33 mouse cellular contexts compared by ENCODE assay signal in genomic region chr4:88840058-88840457, GRCm38 (mm10). TPM values are rescaled to one million over a fixed set of nuclear protein-coding genes. Genes with fewer than 3 reads are reported as not detected.
"Had no signal": no experiment of that assay in that cellular context is flagged by ENCODE, and none has a peak within 500 bp of the region (broad histone marks: within the 10 kb centered on the region; RNA-seq: fewer than 3 reads in every experiment).

No protein-coding gene starts in this region.

- H3K9me3 ChIP-seq: kidney, embryonic 15.5 days; liver, embryonic 13.5 days; megakaryocyte, embryonic 14.5 days; midbrain, embryonic 10.5 days; midbrain, embryonic 13.5 days; neural tube, embryonic 13.5 days; stomach, embryonic 15.5 days had no signal

- DNase-seq: kidney, adult 11 months; kidney, adult 8-10 months; kidney, postnatal 10 days; kidney, postnatal 36 days; layer of hippocampus, postnatal 36 days; liver, embryonic 13.5 days; lung, adult 2 months; lung, postnatal 14 days; lung, postnatal 4 days; right cerebral cortex, postnatal 14 days; right cerebral cortex, postnatal 4 days; thymus, postnatal 36 days had no signal

- H3K36me3 ChIP-seq: kidney, embryonic 15.5 days; liver, embryonic 13.5 days; midbrain, embryonic 10.5 days; midbrain, embryonic 13.5 days; neural tube, embryonic 13.5 days; stomach, embryonic 15.5 days had no signal

- H3K4me3 ChIP-seq: kidney, embryonic 15.5 days; left cerebral cortex, adult 2 months; liver, embryonic 13.5 days; megakaryocyte, embryonic 14.5 days; midbrain, embryonic 10.5 days; midbrain, embryonic 13.5 days; myocyte; neural tube, embryonic 13.5 days; stomach, embryonic 15.5 days had no signal

- ATAC-seq: midbrain, embryonic 13.5 days; midbrain, embryonic 16.5 days had no signal

- H3K4me1 ChIP-seq: kidney, embryonic 15.5 days; liver, embryonic 13.5 days; midbrain, embryonic 10.5 days; midbrain, embryonic 13.5 days; neural tube, embryonic 13.5 days; stomach, embryonic 15.5 days had no signal

- H3K27ac ChIP-seq: kidney, embryonic 15.5 days; left cerebral cortex, adult 2 months; liver, embryonic 13.5 days; midbrain, embryonic 10.5 days; midbrain, embryonic 13.5 days; neural tube, embryonic 13.5 days; stomach, embryonic 15.5 days had no signal

- H3K9ac ChIP-seq: kidney, embryonic 15.5 days; liver, embryonic 13.5 days; midbrain, embryonic 13.5 days; neural tube, embryonic 13.5 days; stomach, embryonic 15.5 days had no signal

- H3K27me3 ChIP-seq: kidney, embryonic 15.5 days; liver, embryonic 13.5 days; midbrain, embryonic 13.5 days; neural tube, embryonic 13.5 days; stomach, embryonic 15.5 days had no signal

RNA-seq across cellular contexts. Expression of gene Ifna4, which starts 1.6 kb away (rescaled TPM):
- total RNA-seq: layer of hippocampus, adult 8-10 months; layer of hippocampus, postnatal 10 days; layer of hippocampus, postnatal 36 days; left cerebral cortex, adult 2 months; left cerebral cortex, postnatal 10 days; left cerebral cortex, postnatal 36 days; liver, adult 2 months; monocyte, adult 5-6 weeks; neutrophil, adult 5-6 weeks had no signal
- polyA plus RNA-seq: kidney, embryonic 15.5 days; limb, embryonic 11.5 days; limb, embryonic 14.5 days; liver, adult 2 months; liver, embryonic 13.5 days; liver, embryonic 16.5 days; lung, adult 2 months; lung, embryonic 16.5 days; midbrain, embryonic 10.5 days; midbrain, embryonic 13.5 days; midbrain, embryonic 16.5 days; myocyte; neural tube, embryonic 13.5 days; stomach, embryonic 15.5 days; thymus, postnatal 0 days had no signal

RNA-seq across cellular contexts. Expression of gene Ifna5, which starts 4.7 kb away (rescaled TPM):
- total RNA-seq: layer of hippocampus, adult 8-10 months; layer of hippocampus, postnatal 10 days; layer of hippocampus, postnatal 36 days; left cerebral cortex, adult 2 months; left cerebral cortex, postnatal 10 days; left cerebral cortex, postnatal 36 days; liver, adult 2 months; monocyte, adult 5-6 weeks; neutrophil, adult 5-6 weeks had no signal
- polyA plus RNA-seq: kidney, embryonic 15.5 days; limb, embryonic 11.5 days; limb, embryonic 14.5 days; liver, adult 2 months; liver, embryonic 13.5 days; liver, embryonic 16.5 days; lung, adult 2 months; lung, embryonic 16.5 days; midbrain, embryonic 10.5 days; midbrain, embryonic 13.5 days; midbrain, embryonic 16.5 days; myocyte; neural tube, embryonic 13.5 days; stomach, embryonic 15.5 days; thymus, postnatal 0 days had no signal

RNA-seq across cellular contexts. Expression of gene Ifna1, which starts 9.8 kb away (rescaled TPM):
- total RNA-seq: layer of hippocampus, adult 8-10 months; layer of hippocampus, postnatal 10 days; layer of hippocampus, postnatal 36 days; left cerebral cortex, adult 2 months; left cerebral cortex, postnatal 10 days; left cerebral cortex, postnatal 36 days; liver, adult 2 months; monocyte, adult 5-6 weeks; neutrophil, adult 5-6 weeks had no signal
- polyA plus RNA-seq: kidney, embryonic 15.5 days; limb, embryonic 11.5 days; limb, embryonic 14.5 days; liver, adult 2 months; liver, embryonic 13.5 days; liver, embryonic 16.5 days; lung, adult 2 months; lung, embryonic 16.5 days; midbrain, embryonic 10.5 days; midbrain, embryonic 13.5 days; midbrain, embryonic 16.5 days; myocyte; neural tube, embryonic 13.5 days; stomach, embryonic 15.5 days; thymus, postnatal 0 days had no signal

RNA-seq across cellular contexts. Expression of gene Ifna6, which starts 12.8 kb away (rescaled TPM):
- total RNA-seq: layer of hippocampus, adult 8-10 months; layer of hippocampus, postnatal 10 days; layer of hippocampus, postnatal 36 days; left cerebral cortex, adult 2 months; left cerebral cortex, postnatal 10 days; left cerebral cortex, postnatal 36 days; liver, adult 2 months; monocyte, adult 5-6 weeks; neutrophil, adult 5-6 weeks had no signal
- polyA plus RNA-seq: kidney, embryonic 15.5 days; limb, embryonic 11.5 days; limb, embryonic 14.5 days; liver, adult 2 months; liver, embryonic 13.5 days; liver, embryonic 16.5 days; lung, adult 2 months; lung, embryonic 16.5 days; midbrain, embryonic 10.5 days; midbrain, embryonic 13.5 days; midbrain, embryonic 16.5 days; myocyte; neural tube, embryonic 13.5 days; stomach, embryonic 15.5 days; thymus, postnatal 0 days had no signal

RNA-seq across cellular contexts. Expression of gene Ifna11, which starts 20.3 kb away (rescaled TPM):
- total RNA-seq: layer of hippocampus, adult 8-10 months; layer of hippocampus, postnatal 10 days; layer of hippocampus, postnatal 36 days; left cerebral cortex, adult 2 months; left cerebral cortex, postnatal 10 days; left cerebral cortex, postnatal 36 days; liver, adult 2 months; monocyte, adult 5-6 weeks; neutrophil, adult 5-6 weeks had no signal
- polyA plus RNA-seq: kidney, embryonic 15.5 days; limb, embryonic 11.5 days; limb, embryonic 14.5 days; liver, adult 2 months; liver, embryonic 13.5 days; liver, embryonic 16.5 days; lung, adult 2 months; lung, embryonic 16.5 days; midbrain, embryonic 10.5 days; midbrain, embryonic 13.5 days; midbrain, embryonic 16.5 days; myocyte; neural tube, embryonic 13.5 days; stomach, embryonic 15.5 days; thymus, postnatal 0 days had no signal
